Mouse (Mus musculus): ENCODE measurements at regions not wholly inside any gene's neighbourhood (a gene's known extent, or its start where the extent isn't known, plus 50 kb on each side); places are given as distances from the start of the nearest gene placed in this dataset.

- intact Hi-C loops (cut with DNase I) = no loop called here
- DNase-seq (ENCODE audit: low spot score in 2 of 2) = peak in 1 of 2 experiments; percentile 15
Measured at GRCm38 (mm10) chr6:94789308-94789763, 89.4 kb upstream of the Lrig1 start.

GRCm38 (mm10) chr6:94783471-94783870 is 83.5 kb upstream of the Lrig1 start:
- intact Hi-C loops (cut with DNase I) = no loop called here
- no peak for DNase-seq (ENCODE audit: low spot score in 2 of 2)

- intact Hi-C loops (cut with DNase I) = no loop called here
- no peak for DNase-seq (ENCODE audit: low spot score in 2 of 2)
Measured at GRCm38 (mm10) chr6:94780621-94781020, 80.7 kb upstream of the Lrig1 start.

- DNase-seq (ENCODE audit: low spot score in 2 of 2) = no peak
- intact Hi-C loops (cut with DNase I) = no loop called here
Measured at GRCm38 (mm10) chr6:94779854-94780253, 79.9 kb upstream of the Lrig1 start.

GRCm38 (mm10) chr6:94779213-94779612 is 79.3 kb upstream of the Lrig1 start:
- DNase-seq (ENCODE audit: low spot score in 2 of 2) = no peak
- intact Hi-C loops (cut with DNase I) = no loop called here

GRCm38 (mm10) chr6:94778797-94779196 is 78.8 kb upstream of the Lrig1 start:
- no peak for DNase-seq (ENCODE audit: low spot score in 2 of 2)
- intact Hi-C loops (cut with DNase I) = no loop called here

- intact Hi-C loops (cut with DNase I) = no loop called here
- no peak for DNase-seq (ENCODE audit: low spot score in 2 of 2)
Measured at GRCm38 (mm10) chr6:94776585-94776984, 76.6 kb upstream of the Lrig1 start.

GRCm38 (mm10) chr6:94774871-94775270 is 74.9 kb upstream of the Lrig1 start:
- no peak for DNase-seq (ENCODE audit: low spot score in 2 of 2)
- intact Hi-C loops (cut with DNase I) = no loop called here

- peak in 1 of 2 experiments; percentile 19 for DNase-seq (ENCODE audit: low spot score in 2 of 2)
- intact Hi-C loops (cut with DNase I) = no loop called here
Measured at GRCm38 (mm10) chr6:94773604-94774486, 73.9 kb upstream of the Lrig1 start.

- intact Hi-C loops (cut with DNase I) = no loop called here
- no peak for DNase-seq (ENCODE audit: low spot score in 2 of 2)
Measured at GRCm38 (mm10) chr6:94772868-94773603, 73.1 kb upstream of the Lrig1 start.

GRCm38 (mm10) chr6:94772391-94772790 is 72.4 kb upstream of the Lrig1 start:
- DNase-seq (ENCODE audit: low spot score in 2 of 2) = no peak
- intact Hi-C loops (cut with DNase I) = no loop called here

- no peak for DNase-seq (ENCODE audit: low spot score in 2 of 2)
- intact Hi-C loops (cut with DNase I) = no loop called here
Measured at GRCm38 (mm10) chr6:94768230-94768629, 68.3 kb upstream of the Lrig1 start.

- intact Hi-C loops (cut with DNase I) = no loop called here
- no peak for DNase-seq (ENCODE audit: low spot score in 2 of 2)
Measured at GRCm38 (mm10) chr6:94765724-94766123, 65.8 kb upstream of the Lrig1 start.

- intact Hi-C loops (cut with DNase I) = no loop called here
- DNase-seq (ENCODE audit: low spot score in 2 of 2) = no peak
Measured at GRCm38 (mm10) chr6:94761341-94761740, 61.4 kb upstream of the Lrig1 start.

GRCm38 (mm10) chr6:94760629-94761111 is 60.7 kb upstream of the Lrig1 start:
- intact Hi-C loops (cut with DNase I) = no loop called here

GRCm38 (mm10) chr6:94759649-94760048 is 59.7 kb upstream of the Lrig1 start:
- DNase-seq (ENCODE audit: low spot score in 2 of 2) = no peak
- intact Hi-C loops (cut with DNase I) = no loop called here

More at GRCm38 (mm10) chr6:94760629-94761111, 60.7 kb upstream of the Lrig1 start:
- no peak for DNase-seq (ENCODE audit: low spot score in 2 of 2)

- intact Hi-C loops (cut with DNase I) = no loop called here
Measured at GRCm38 (mm10) chr6:94756006-94756405, 56.0 kb upstream of the Lrig1 start.

GRCm38 (mm10) chr6:94755297-94755831 is 55.4 kb upstream of the Lrig1 start:
- intact Hi-C loops (cut with DNase I) = no loop called here
- DNase-seq (ENCODE audit: low spot score in 2 of 2) = no peak

More at GRCm38 (mm10) chr6:94756006-94756405, 56.0 kb upstream of the Lrig1 start:
- no peak for DNase-seq (ENCODE audit: low spot score in 2 of 2)

GRCm38 (mm10) chr6:94754522-94754921 is 54.6 kb upstream of the Lrig1 start:
- intact Hi-C loops (cut with DNase I) = no loop called here
- DNase-seq (ENCODE audit: low spot score in 2 of 2) = no peak

GRCm38 (mm10) chr6:94751101-94751440 is 51.1 kb upstream of the Lrig1 start:
- no peak for DNase-seq (ENCODE audit: low spot score in 2 of 2)
- intact Hi-C loops (cut with DNase I) = no loop called here

Measured in left cerebral cortex, postnatal 14 days (tissue).